Mouse (Mus musculus): ENCODE results near the gene Cyb5r3.
"Not testable (repeated sequence)": the region's sequence is repeated elsewhere in the genome, so short reads cannot be mapped to it uniquely, and the experiment has no call there.

Cyb5r3 gene

GRCm38 (mm10) chr15:83150694-83151093 lies 21.7 kb downstream of the Cyb5r3 start:
- no peak for DNase-seq (ENCODE audit: inconsistent ontology term)

DNA sequence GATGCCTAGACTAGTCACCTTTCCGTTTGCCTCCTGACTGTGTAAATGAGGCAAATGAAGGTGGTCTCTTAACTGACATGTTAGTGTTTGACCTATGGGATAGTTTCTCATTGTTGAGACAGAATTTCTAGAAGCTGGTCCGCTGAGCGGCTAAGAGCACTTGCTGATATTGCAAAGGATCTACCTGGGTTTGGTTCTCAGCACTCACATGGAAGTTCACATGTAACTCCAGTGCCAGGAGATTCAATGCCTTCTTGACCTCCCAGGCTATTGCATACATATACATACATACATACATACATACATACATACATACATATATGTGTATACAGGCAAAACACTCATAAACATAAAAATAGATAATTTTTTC lies 22.3 kb downstream of the Cyb5r3 start:
- DNase-seq (ENCODE audit: inconsistent ontology term): no peak

GRCm38 (mm10) chr15:83149196-83150072 lies 23.0 kb downstream of the Cyb5r3 start, which contains the start of gene Poldip3:
Gene Poldip3, minus strand, starts transcription at chr15:83149384.
- DNase-seq (ENCODE audit: inconsistent ontology term): peak; percentile 99

GRCm38 (mm10) chr15:83148801-83149195 lies 23.6 kb downstream of the Cyb5r3 start:
- no peak for DNase-seq (ENCODE audit: inconsistent ontology term)

DNA sequence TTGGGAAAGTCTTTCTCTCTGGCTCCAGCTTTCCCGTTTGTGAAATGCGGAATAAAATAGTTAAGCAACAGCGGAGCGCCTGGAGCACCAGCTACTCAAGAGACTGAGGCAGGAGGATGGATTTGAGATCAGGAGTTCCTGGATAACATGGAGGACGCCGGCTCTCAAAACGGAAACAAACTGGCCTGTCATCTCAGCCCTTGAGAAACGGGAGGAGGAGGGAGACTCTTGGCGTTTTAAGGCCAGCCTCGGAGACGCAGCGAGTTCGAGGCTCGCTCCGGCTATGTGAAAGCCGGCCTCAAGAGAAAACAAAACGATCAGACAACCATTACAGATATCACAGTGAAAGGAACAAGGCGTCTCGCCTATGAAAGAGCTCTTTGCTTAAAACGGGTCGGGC lies 24.0 kb downstream of the Cyb5r3 start:
- DNase-seq (ENCODE audit: inconsistent ontology term): no peak

DNA sequence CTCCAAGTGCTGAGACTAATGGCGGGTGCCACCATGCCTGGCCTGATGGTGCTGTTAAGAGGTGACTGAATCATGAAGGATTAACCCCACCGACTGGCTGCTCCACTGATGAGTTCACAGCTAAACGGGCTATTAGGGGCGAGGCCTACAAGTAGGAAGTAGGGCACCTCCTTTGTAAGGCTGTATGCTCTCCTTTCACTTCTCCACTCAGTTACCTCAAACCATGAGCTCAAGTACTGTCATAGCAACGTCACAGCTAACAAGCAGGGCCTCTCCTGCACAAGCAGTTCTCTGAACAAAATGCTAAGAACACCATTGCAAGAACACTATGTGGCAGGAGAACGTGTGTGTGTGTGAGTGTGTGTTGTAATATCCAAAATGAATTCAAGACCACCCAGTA lies 26.9 kb downstream of the Cyb5r3 start:
- no peak for DNase-seq (ENCODE audit: inconsistent ontology term)

GRCm38 (mm10) chr15:83142861-83143260 lies 29.5 kb downstream of the Cyb5r3 start:
- DNase-seq (ENCODE audit: inconsistent ontology term): peak; percentile 91

DNA sequence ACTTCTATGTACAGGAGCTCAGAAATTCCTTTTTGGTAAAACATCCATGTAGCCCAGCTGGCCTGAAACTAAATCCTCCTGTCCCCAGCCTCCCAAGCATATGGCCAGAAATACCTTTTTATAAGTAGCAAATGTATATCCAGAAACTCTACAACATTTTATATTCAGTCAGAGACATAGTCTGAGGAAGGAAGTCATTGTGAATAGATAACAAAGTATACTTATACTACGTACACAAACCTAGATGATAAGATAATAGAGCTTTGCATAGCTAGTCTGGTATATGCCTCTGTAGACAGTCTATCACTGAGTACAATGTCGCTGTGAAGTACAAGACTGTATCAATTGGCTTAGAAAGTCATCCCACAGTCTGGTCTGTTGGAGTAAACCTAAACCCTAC lies 36.7 kb downstream of the Cyb5r3 start:
- DNase-seq (ENCODE audit: inconsistent ontology term): no peak

GRCm38 (mm10) chr15:83134671-83135070 lies 37.7 kb downstream of the Cyb5r3 start:
- DNase-seq (ENCODE audit: inconsistent ontology term): no peak

- DNase-seq (ENCODE audit: inconsistent ontology term): no peak
Measured at GRCm38 (mm10) chr15:83129530-83130231, 42.7 kb downstream of the Cyb5r3 start.

DNA sequence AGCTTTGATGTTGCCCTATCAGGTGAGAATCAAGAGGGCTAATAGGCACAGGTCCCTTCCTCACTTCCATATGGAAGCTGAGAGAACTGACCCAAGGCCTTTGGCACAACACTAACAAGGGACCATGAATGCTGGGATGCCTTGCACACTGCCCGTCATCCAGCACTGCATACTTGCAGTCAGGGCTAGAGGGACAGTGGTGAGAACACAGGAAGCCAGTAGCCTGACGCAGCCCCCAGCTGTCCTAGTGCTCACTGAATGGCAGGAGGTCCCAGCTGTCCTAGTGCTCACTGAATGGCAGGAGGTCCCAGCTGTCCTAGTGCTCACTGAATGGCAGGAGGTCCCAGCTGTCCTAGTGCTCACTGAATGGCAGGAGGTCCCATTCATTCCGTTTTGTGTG lies 45.4 kb downstream of the Cyb5r3 start:
- DNase-seq (ENCODE audit: inconsistent ontology term): not testable (repeated sequence)

DNA sequence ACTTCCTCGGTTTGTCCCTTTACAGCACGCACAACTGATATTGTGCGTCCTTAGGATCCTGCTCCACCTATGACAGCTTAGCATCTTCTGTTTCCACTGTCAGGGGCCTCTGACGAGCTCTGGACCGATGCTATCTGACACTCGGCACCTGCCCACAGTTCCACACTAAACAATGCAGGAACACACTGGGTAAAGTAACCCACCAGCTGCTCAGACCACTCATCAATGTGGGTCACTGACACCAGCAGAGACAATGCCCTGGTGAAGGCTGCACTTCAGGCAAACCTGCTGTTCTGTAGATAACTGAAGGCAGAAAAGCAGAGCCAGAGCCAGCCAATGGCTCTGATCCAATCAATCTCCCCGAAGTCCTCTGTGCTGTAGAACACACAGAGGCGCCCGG lies 45.8 kb downstream of the Cyb5r3 start:
- DNase-seq (ENCODE audit: inconsistent ontology term): no peak

DNA sequence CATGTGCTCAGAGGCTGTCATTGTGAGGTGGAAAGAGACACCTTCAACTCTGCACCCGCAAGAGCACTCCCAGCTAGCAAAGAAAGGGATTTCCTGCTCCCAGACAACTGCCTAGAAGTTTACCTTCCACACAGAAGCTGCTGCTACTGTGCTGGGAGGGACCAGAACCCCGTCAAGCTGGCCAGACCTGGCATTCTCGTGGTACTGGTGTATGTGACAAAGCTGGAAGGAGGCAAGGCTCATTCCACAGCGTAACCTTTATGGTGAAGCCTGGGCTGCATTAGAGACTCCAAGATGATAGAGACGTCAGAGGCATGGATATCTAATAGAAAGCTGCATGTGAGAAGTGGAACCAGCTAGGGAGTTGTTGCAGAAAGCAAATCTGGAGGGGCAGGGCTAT lies 47.8 kb downstream of the Cyb5r3 start:
- DNase-seq (ENCODE audit: inconsistent ontology term): no peak

GRCm38 (mm10) chr15:83122566-83123145 lies 49.7 kb downstream of the Cyb5r3 start, which contains the start of gene Rrp7a:
Gene Rrp7a, minus strand, starts transcription at chr15:83122801.
- peak; percentile 92 for DNase-seq (ENCODE audit: inconsistent ontology term)

DNA sequence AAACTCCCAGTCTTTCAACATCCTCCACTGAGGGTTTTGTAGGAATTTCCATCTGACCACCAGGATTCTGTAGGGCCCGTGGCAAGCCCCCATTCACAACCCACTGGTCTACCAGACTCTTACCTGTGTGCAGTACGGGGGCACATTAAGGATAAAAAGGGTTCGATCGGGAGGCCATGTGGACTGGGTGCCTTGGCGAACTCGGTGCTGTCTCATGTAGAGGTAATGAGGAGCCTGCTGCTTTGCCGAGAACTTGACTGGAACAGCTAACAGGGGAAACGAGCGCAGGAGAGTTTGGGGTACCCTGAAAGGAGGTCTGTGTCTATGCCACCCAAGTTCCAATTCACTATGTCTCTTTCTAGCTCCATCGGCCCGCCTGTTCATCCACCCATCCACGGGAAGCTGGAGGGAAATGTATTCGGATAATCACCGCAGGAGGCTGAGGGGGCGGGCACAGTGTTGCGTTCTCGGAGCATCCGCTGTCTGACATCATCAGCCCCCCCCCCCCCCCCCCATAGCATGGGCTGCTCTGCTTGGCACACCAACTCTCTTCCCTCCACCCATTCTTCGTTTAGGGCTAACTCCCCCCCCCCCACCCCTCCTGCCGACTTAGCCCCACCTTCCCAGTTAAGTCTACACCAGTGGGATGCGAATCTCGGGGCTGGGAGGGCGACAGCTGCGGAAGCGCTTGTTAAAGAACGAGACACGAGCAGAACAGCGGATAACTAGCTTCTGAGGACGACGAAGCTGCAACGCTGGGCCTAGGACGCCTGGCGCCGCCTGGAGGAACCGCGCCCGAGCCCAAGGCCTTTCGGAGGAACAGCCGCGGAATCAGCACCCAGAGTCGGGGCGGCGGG lies 50.5 kb downstream of the Cyb5r3 start:
- DNase-seq (ENCODE audit: inconsistent ontology term): peak; percentile 83

GRCm38 (mm10) chr15:83118360-83118759 lies 54.0 kb downstream of the Cyb5r3 start:
- DNase-seq (ENCODE audit: inconsistent ontology term): peak; percentile 80

DNA sequence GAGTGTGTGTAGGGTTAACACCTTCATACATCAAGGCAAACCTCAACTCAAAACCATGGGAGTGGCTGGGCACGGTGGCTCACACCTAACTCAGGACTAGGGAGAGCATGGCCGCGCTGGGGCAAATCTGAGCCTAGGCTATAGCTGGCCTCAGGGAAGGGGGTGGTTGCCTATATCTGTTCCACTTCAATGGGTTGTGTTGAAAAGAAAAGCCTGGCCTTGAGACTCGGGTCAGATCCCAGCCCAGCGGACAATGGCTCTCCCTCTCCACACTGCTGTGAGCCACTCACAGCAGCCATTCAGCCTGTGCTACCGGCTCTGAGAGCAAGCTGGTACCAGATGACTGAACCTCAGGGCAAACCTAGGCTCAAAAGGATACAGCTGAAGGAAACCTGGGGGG lies 57.3 kb downstream of the Cyb5r3 start:
- no peak for DNase-seq (ENCODE audit: inconsistent ontology term)

- no peak for DNase-seq (ENCODE audit: inconsistent ontology term)
Measured at GRCm38 (mm10) chr15:83114106-83114505, 58.3 kb downstream of the Cyb5r3 start.

DNA sequence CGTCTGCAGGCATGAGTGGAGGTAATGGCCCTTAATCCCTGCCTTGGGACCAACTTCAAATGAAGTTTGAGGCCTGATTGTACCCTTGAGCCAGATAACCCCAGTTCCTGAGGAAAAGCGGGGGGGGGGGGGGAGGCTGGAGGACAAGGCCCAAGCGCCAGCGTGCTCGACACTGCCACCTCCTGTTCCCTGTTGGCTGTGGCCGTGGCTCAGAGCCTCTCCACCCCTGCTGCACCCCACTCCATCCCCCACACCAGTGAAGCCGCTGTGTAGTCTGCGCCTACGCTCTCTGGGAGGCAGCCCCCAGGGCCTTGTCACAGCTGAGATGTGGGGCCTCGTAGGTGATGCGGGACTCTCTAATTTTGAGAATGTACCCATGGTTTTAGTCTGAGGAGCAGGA lies 59.5 kb downstream of the Cyb5r3 start:
- DNase-seq (ENCODE audit: inconsistent ontology term): peak; percentile 66

DNA sequence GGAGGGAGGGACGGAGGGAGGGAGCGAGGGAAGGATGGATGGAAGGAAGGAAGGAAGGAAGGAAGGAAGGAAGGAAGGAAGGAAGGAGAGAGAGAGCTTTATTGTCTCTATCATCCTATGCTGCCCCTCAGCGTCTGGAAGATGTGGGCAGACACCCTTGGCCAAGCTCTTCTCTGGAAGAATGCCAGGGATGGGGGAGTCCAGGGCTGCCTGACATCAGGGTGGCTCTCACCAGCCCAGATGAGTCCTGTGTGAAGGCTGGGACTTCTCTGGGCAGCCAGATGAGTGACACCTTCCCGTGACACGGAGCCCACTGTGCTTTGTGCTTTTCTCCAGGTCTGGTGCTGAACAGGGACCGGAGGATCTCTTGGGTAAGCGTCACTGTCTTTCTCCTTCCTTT lies 60.5 kb downstream of the Cyb5r3 start:
- DNase-seq (ENCODE audit: inconsistent ontology term): no peak

- no peak for DNase-seq (ENCODE audit: inconsistent ontology term)
Measured at GRCm38 (mm10) chr15:83111290-83111689, 61.1 kb downstream of the Cyb5r3 start.

DNA sequence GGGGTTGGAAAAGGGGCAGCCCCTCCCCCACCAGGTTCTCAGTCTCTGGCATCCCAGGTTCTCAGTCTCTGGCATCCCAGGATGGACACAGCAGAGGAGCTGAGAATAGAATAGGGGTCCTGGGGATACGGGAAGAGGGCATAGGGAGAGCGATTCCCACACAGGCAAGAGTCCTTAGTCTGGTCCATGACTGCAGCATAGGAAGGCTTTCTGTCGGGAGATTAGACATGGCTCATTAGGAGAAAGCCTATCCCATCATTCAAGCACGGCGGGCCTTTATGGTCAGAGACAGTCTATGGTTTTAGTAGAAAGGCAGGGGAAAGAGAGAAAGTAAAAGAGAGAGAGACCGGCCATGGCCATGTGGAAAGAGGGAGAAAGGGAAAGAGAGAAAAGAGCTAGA lies 64.6 kb downstream of the Cyb5r3 start:
- no peak for DNase-seq (ENCODE audit: inconsistent ontology term)
